Comparison of ENCODE assay signal across 8 mouse cellular contexts in genomic region chr15:102356501-102357325, GRCm38 (mm10). TPM values are rescaled to one million over a fixed set of nuclear protein-coding genes. Genes with fewer than 3 reads are reported as not detected.
A peak's percentile ranks its signal among the peaks of the same experiment; 100 is the strongest.
DNase-seq lines count a peak whose midpoint lies in the region; ATAC-seq and TF ChIP-seq lines count a peak whose summit lies in the region.

No protein-coding gene starts in this region.

- H3K9ac ChIP-seq in lung, embryonic 16.5 days (ENCODE audit: low read length), result peak overlapping the region; percentile 87
- no peak overlapping the region for H3K9ac ChIP-seq in limb, embryonic 14.5 days (ENCODE audit: low read depth, low read length, severe bottlenecking)
- no peak overlapping the region for H3K9ac ChIP-seq in neural tube, embryonic 15.5 days (replicated peaks)

- WGBS in cerebellum, adult 2 months, result 71% methylated on average over 16 of the region's 16 CpGs
- 40% methylated on average over 16 of the region's 16 CpGs for WGBS in lung, embryonic 16.5 days
- WGBS in limb, embryonic 14.5 days, result 32% methylated on average over 16 of the region's 16 CpGs
- WGBS in neural tube, embryonic 15.5 days, result 27% methylated on average over 16 of the region's 16 CpGs

- peak overlapping the region; percentile 11; the same call in 1 of the 2 replicates for H3K27ac ChIP-seq in cerebellum, adult 2 months (ENCODE audit: insufficient read depth, low read length)
- H3K27ac ChIP-seq in lung, embryonic 16.5 days (ENCODE audit: low read length), result peak overlapping the region; percentile 88
- H3K27ac ChIP-seq in limb, embryonic 14.5 days (replicated peaks; ENCODE audit: low read depth, low read length), result peak overlapping the region; percentile 90
- H3K27ac ChIP-seq in neural tube, embryonic 15.5 days (replicated peaks), result no peak overlapping the region

- TF ChIP-seq CTCF in cerebellum, adult 2 months (IDR thresholded peaks at IDR 0.05; ENCODE audit: borderline replicate concordance, insufficient read depth, low read depth, low read length), result no peak

- no peak for ATAC-seq in lung, embryonic 16.5 days (ENCODE audit: low read depth)
- no peak for ATAC-seq in limb, embryonic 14.5 days (ENCODE audit: low FRiP score, low read depth)
- no peak for ATAC-seq in neural tube, embryonic 15.5 days (ENCODE audit: low FRiP score)
- ATAC-seq in megakaryocyte-erythroid progenitor cell, adult 5-6 weeks (replicated peaks; ENCODE audit: low FRiP score, low TSS enrichment, poor library complexity, severe bottlenecking), result no peak

- no peaks in the 10 kb centered on the region for H3K9me3 ChIP-seq in lung, embryonic 16.5 days (ENCODE audit: control insufficient read depth, low read length)
- H3K9me3 ChIP-seq in limb, embryonic 14.5 days (ENCODE audit: control insufficient read depth, low read length), result no peaks in the 10 kb centered on the region
- H3K9me3 ChIP-seq in neural tube, embryonic 15.5 days (replicated peaks), result no peaks in the 10 kb centered on the region

- no peaks in the 10 kb centered on the region for H3K36me3 ChIP-seq in lung, embryonic 16.5 days (ENCODE audit: control insufficient read depth, insufficient read depth, low read length)
- H3K36me3 ChIP-seq in limb, embryonic 14.5 days (ENCODE audit: control insufficient read depth, insufficient read depth, low read length), result no peaks in the 10 kb centered on the region
- H3K36me3 ChIP-seq in neural tube, embryonic 15.5 days, result no peaks in the 10 kb centered on the region

- TF ChIP-seq POLR2A in cerebellum, adult 2 months (IDR thresholded peaks at IDR 0.05; ENCODE audit: borderline replicate concordance, insufficient read depth, low read length), result no peak
- no peak for TF ChIP-seq POLR2A in limb, embryonic 14.5 days (IDR thresholded peaks at IDR 0.05; ENCODE audit: borderline replicate concordance, extremely low read depth, insufficient read depth, insufficient read length)

- H3K4me3 ChIP-seq in cerebellum, adult 2 months (replicated peaks; ENCODE audit: insufficient read depth, low read depth, low read length), result no peak overlapping the region
- peak overlapping the region; percentile 64; the same call in 1 of the 2 replicates for H3K4me3 ChIP-seq in lung, embryonic 16.5 days (ENCODE audit: low read length)
- peak overlapping the region; percentile 52 for H3K4me3 ChIP-seq in limb, embryonic 14.5 days (replicated peaks; ENCODE audit: low read length)
- H3K4me3 ChIP-seq in neural tube, embryonic 15.5 days (replicated peaks), result no peak overlapping the region

- H3K4me1 ChIP-seq in cerebellum, adult 2 months (ENCODE audit: control insufficient read depth, insufficient read depth, low read length), result peaks cover 4% of the 10 kb centered on the region
- peaks cover 23% of the 10 kb centered on the region for H3K4me1 ChIP-seq in lung, embryonic 16.5 days (replicated peaks; ENCODE audit: control insufficient read depth, insufficient read depth, low read length)
- peaks cover 29% of the 10 kb centered on the region for H3K4me1 ChIP-seq in limb, embryonic 14.5 days (ENCODE audit: control insufficient read depth, insufficient read depth, low read length)
- H3K4me1 ChIP-seq in neural tube, embryonic 15.5 days, result peaks cover 33% of the 10 kb centered on the region

- peaks cover 3% of the 10 kb centered on the region; the same call in 1 of the 2 replicates for H3K27me3 ChIP-seq in cerebellum, adult 2 months (ENCODE audit: control insufficient read depth, insufficient read depth, low read length)
- peaks cover 13% of the 10 kb centered on the region for H3K27me3 ChIP-seq in lung, embryonic 16.5 days (ENCODE audit: control insufficient read depth, insufficient read depth, low read depth, low read length)
- no peaks in the 10 kb centered on the region for H3K27me3 ChIP-seq in limb, embryonic 14.5 days (ENCODE audit: control insufficient read depth, insufficient read depth, low read length)
- H3K27me3 ChIP-seq in neural tube, embryonic 15.5 days (replicated peaks), result peaks cover 48% of the 10 kb centered on the region

- DNase-seq in cerebellum, adult 2 months, result no peak
- DNase-seq in cerebellum, postnatal 36 days, result no peak
- DNase-seq in lung, postnatal 25 days (ENCODE audit: low spot score), result no peak
- DNase-seq in limb, embryonic 14.5 days (ENCODE audit: low spot score), result no peak
- no peak for DNase-seq in layer of hippocampus, postnatal 10 days (ENCODE audit: low spot score in 2 of 2)

- peak overlapping the region; percentile 91 for H3K4me2 ChIP-seq in lung, embryonic 16.5 days (ENCODE audit: low read depth, low read length)
- H3K4me2 ChIP-seq in limb, embryonic 14.5 days (replicated peaks; ENCODE audit: low read depth, low read length, severe bottlenecking), result peak overlapping the region; percentile 97
- peak overlapping the region; percentile 98 for H3K4me2 ChIP-seq in neural tube, embryonic 15.5 days

RNA-seq across cellular contexts. Expression of gene Aaas, which starts 6.1 kb away (rescaled TPM):
- polyA plus RNA-seq in cerebellum, adult 2 months (2012; rRNA removed), result 29.7 and 33.1 TPM in 2 replicates
- polyA plus RNA-seq in lung, embryonic 16.5 days (2015; fragmentation: Nextera tagmentation; extraction: Ambion mirVana), result 73.5 and 80.3 TPM in 2 replicates
- polyA plus RNA-seq in limb, embryonic 14.5 days (2012; rRNA removed), result 65.5 and 86.5 TPM in 2 replicates
- polyA plus RNA-seq in limb, embryonic 14.5 days (2014; fragmentation: Nextera tagmentation; extraction: Ambion mirVana), result 54.4 and 59.6 TPM in 2 replicates
- 30.4 and 49.7 TPM in 2 replicates for polyA plus RNA-seq in neural tube, embryonic 15.5 days (2015; fragmentation: Nextera tagmentation; extraction: Ambion mirVana)
- 145 and 165 TPM in 2 replicates for total RNA-seq in megakaryocyte-erythroid progenitor cell, adult 5-6 weeks (2014; fragmentation: Nextera tagmentation)
- total RNA-seq in megakaryocyte-erythroid progenitor cell, adult 5-6 weeks (2017), result 179 and 207 TPM in 2 replicates
- 10 to 100 TPM; 23.2 to 26.3 TPM for total RNA-seq in layer of hippocampus, postnatal 10 days (2021)

RNA-seq across cellular contexts. Expression of gene Sp7, which starts 10.3 kb away (rescaled TPM):
- polyA plus RNA-seq in cerebellum, adult 2 months (2012; rRNA removed), result 1.4 TPM in 2 replicates
- 0.25 and 1.6 TPM in 2 replicates for polyA plus RNA-seq in lung, embryonic 16.5 days (2015; fragmentation: Nextera tagmentation; extraction: Ambion mirVana)
- 22.5 and 32.5 TPM in 2 replicates for polyA plus RNA-seq in limb, embryonic 14.5 days (2012; rRNA removed)
- polyA plus RNA-seq in limb, embryonic 14.5 days (2014; fragmentation: Nextera tagmentation; extraction: Ambion mirVana), result 7.9 and 11.7 TPM in 2 replicates
- 0.88 and 0.95 TPM in 2 replicates for polyA plus RNA-seq in neural tube, embryonic 15.5 days (2015; fragmentation: Nextera tagmentation; extraction: Ambion mirVana)
- not detected in 2 replicates for total RNA-seq in megakaryocyte-erythroid progenitor cell, adult 5-6 weeks (2014; fragmentation: Nextera tagmentation)
- not detected in 2 replicates for total RNA-seq in megakaryocyte-erythroid progenitor cell, adult 5-6 weeks (2017)
- under 1 TPM; 0.18 to 0.27 TPM for total RNA-seq in layer of hippocampus, postnatal 10 days (2021)

RNA-seq across cellular contexts. Expression of gene Myg1, which starts 25.2 kb away (rescaled TPM):
- polyA plus RNA-seq in cerebellum, adult 2 months (2012; rRNA removed), result 106 and 110 TPM in 2 replicates
- polyA plus RNA-seq in lung, embryonic 16.5 days (2015; fragmentation: Nextera tagmentation; extraction: Ambion mirVana), result 98.3 and 101 TPM in 2 replicates
- 108 and 117 TPM in 2 replicates for polyA plus RNA-seq in limb, embryonic 14.5 days (2012; rRNA removed)
- polyA plus RNA-seq in limb, embryonic 14.5 days (2014; fragmentation: Nextera tagmentation; extraction: Ambion mirVana), result 91.1 and 92.1 TPM in 2 replicates
- polyA plus RNA-seq in neural tube, embryonic 15.5 days (2015; fragmentation: Nextera tagmentation; extraction: Ambion mirVana), result 83.7 and 96.4 TPM in 2 replicates
- total RNA-seq in megakaryocyte-erythroid progenitor cell, adult 5-6 weeks (2014; fragmentation: Nextera tagmentation), result 85.2 and 86.5 TPM in 2 replicates
- 60.8 and 73.8 TPM in 2 replicates for total RNA-seq in megakaryocyte-erythroid progenitor cell, adult 5-6 weeks (2017)
- 10 to 100 TPM; 61.8 to 62.8 TPM for total RNA-seq in layer of hippocampus, postnatal 10 days (2021)

RNA-seq across cellular contexts. Expression of gene Pfdn5, which starts 30.8 kb away (rescaled TPM):
- 318 and 360 TPM in 2 replicates for polyA plus RNA-seq in cerebellum, adult 2 months (2012; rRNA removed)
- polyA plus RNA-seq in lung, embryonic 16.5 days (2015; fragmentation: Nextera tagmentation; extraction: Ambion mirVana), result 390 and 403 TPM in 2 replicates
- 177 and 331 TPM in 2 replicates for polyA plus RNA-seq in limb, embryonic 14.5 days (2012; rRNA removed)
- 527 and 545 TPM in 2 replicates for polyA plus RNA-seq in limb, embryonic 14.5 days (2014; fragmentation: Nextera tagmentation; extraction: Ambion mirVana)
- polyA plus RNA-seq in neural tube, embryonic 15.5 days (2015; fragmentation: Nextera tagmentation; extraction: Ambion mirVana), result 427 and 485 TPM in 2 replicates
- total RNA-seq in megakaryocyte-erythroid progenitor cell, adult 5-6 weeks (2014; fragmentation: Nextera tagmentation), result 210 and 293 TPM in 2 replicates
- 214 and 318 TPM in 2 replicates for total RNA-seq in megakaryocyte-erythroid progenitor cell, adult 5-6 weeks (2017)
- 100 to 1,000 TPM; 379 to 390 TPM for total RNA-seq in layer of hippocampus, postnatal 10 days (2021)

RNA-seq across cellular contexts. Expression of gene Sp1, which starts 49.2 kb away (rescaled TPM):
- polyA plus RNA-seq in cerebellum, adult 2 months (2012; rRNA removed), result 12.6 and 14.1 TPM in 2 replicates
- 10.8 and 11.2 TPM in 2 replicates for polyA plus RNA-seq in lung, embryonic 16.5 days (2015; fragmentation: Nextera tagmentation; extraction: Ambion mirVana)
- 35.7 and 41.1 TPM in 2 replicates for polyA plus RNA-seq in limb, embryonic 14.5 days (2012; rRNA removed)
- polyA plus RNA-seq in limb, embryonic 14.5 days (2014; fragmentation: Nextera tagmentation; extraction: Ambion mirVana), result 17.2 and 17.7 TPM in 2 replicates
- polyA plus RNA-seq in neural tube, embryonic 15.5 days (2015; fragmentation: Nextera tagmentation; extraction: Ambion mirVana), result 3.0 and 3.9 TPM in 2 replicates
- total RNA-seq in megakaryocyte-erythroid progenitor cell, adult 5-6 weeks (2014; fragmentation: Nextera tagmentation), result 68.0 and 80.3 TPM in 2 replicates
- total RNA-seq in megakaryocyte-erythroid progenitor cell, adult 5-6 weeks (2017), result 45.0 and 62.2 TPM in 2 replicates
- 10 to 100 TPM; 26.2 to 27.6 TPM for total RNA-seq in layer of hippocampus, postnatal 10 days (2021)

Comparison
In these comparisons a context has a peak if more than half of its experiments do, and no peak if none do; other contexts are left out.
1. H3K4me3 ChIP-seq: peak in lung, embryonic 16.5 days (single experiment) and limb, embryonic 14.5 days (single experiment); none in cerebellum, adult 2 months (single experiment) and neural tube, embryonic 15.5 days (single experiment).
2. Peak in every context shown above with its lines, with median percentiles within 50 percentile points of each other: H3K4me2 ChIP-seq.